ENCODE assay signal across 13 mouse cellular contexts in the genomic region with DNA sequence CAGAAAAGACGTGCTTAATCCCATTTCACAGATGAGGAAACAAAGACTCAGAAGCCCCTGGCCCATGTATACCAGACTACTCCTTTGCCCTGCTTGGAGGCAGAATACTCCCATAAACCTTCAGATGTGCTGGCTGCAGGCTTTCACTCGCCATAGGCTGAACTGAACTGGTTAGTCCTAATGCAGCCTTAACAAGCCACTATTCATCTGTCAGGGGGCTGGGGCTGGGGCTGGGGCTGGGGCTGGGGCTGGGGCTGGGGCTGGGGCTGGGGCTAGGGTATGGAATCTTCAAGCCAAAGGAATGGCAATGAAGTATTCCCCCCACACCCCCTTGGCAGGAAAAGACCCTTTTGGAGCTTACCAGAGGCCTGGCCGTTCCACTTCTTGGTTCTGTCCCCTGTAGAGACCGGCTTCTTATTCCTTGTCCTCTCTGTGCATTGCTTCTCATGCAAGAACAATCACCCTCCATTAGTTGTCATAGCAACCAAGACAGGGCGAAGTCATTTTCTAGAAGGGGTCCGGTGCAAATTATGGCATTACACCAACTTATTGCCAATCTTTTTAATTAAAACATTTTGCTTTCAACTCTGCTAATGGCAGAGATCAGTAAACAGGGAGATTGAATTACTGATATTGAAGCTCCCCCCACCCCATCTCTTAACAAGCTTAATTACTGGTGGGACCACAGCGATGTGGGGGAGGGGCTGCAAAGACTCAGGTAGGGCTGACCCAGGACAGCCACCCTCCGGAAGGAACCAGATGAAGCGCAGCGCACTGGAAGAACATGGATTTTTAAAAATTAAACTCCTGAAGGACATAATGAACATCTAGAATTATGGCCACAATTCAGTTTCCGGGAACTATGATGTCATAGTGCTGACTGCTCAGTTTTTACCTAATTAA.
A peak's percentile ranks its signal among the peaks of the same experiment; 100 is the strongest.
DNase-seq lines count a peak whose midpoint lies in the region; ATAC-seq and TF ChIP-seq lines count a peak whose summit lies in the region.
"Had no signal": no experiment of that assay in that cellular context is flagged by ENCODE, and none has a peak within 500 bp of the region (broad histone marks: within the 10 kb centered on the region; RNA-seq: fewer than 3 reads in every experiment).

No protein-coding gene starts in this region.

- no peak overlapping the region for H3K27ac ChIP-seq in kidney, adult 2 months (ENCODE audit: insufficient read depth, low read depth, low read length)
- H3K27ac ChIP-seq in embryonic facial prominence, embryonic 11.5 days (replicated peaks; ENCODE audit: low read depth, low read length), result no peak overlapping the region
- peak overlapping the region; percentile 44; the same call in 1 of the 2 replicates for H3K27ac ChIP-seq in hindbrain, embryonic 15.5 days (replicated peaks)
- H3K27ac ChIP-seq in neural tube, embryonic 15.5 days (replicated peaks), result peak overlapping the region; percentile 52
- H3K27ac ChIP-seq: gastrocnemius, adult 2 months had no signal

- no peaks in the 10 kb centered on the region for H3K4me1 ChIP-seq in kidney, adult 2 months (ENCODE audit: control insufficient read depth, insufficient read depth, low read length)
- H3K4me1 ChIP-seq in embryonic facial prominence, embryonic 11.5 days (ENCODE audit: control insufficient read depth, insufficient read depth, low read length), result no peaks in the 10 kb centered on the region
- H3K4me1 ChIP-seq in hindbrain, embryonic 15.5 days (replicated peaks), result peaks cover 27% of the 10 kb centered on the region
- peaks cover 27% of the 10 kb centered on the region for H3K4me1 ChIP-seq in neural tube, embryonic 15.5 days
- H3K4me1 ChIP-seq: heart, embryonic 12.5 days had no signal

- H3K4me2 ChIP-seq in embryonic facial prominence, embryonic 11.5 days (ENCODE audit: low read depth, low read length), result no peak overlapping the region
- peak overlapping the region; percentile 16; the same call in 1 of the 2 replicates for H3K4me2 ChIP-seq in hindbrain, embryonic 15.5 days
- H3K4me2 ChIP-seq in neural tube, embryonic 15.5 days, result 0 out of 2 replicates have a peak overlapping the region, but pooled peaks have one; percentile 2
- H3K4me2 ChIP-seq: heart, embryonic 12.5 days had no signal

- WGBS in kidney, adult 2 months, result 37% methylated on average over 11 of the region's 11 CpGs
- 46% methylated on average over 11 of the region's 11 CpGs for WGBS in embryonic facial prominence, embryonic 11.5 days
- WGBS in hindbrain, embryonic 15.5 days, result 31% methylated on average over 11 of the region's 11 CpGs
- 29% methylated on average over 11 of the region's 11 CpGs for WGBS in neural tube, embryonic 15.5 days

- no peak for TF ChIP-seq CTCF in kidney, adult 2 months (conservative IDR thresholded peaks at IDR 0.05; ENCODE audit: insufficient read depth, insufficient read length, low read depth, low read length)

- no peaks in the 10 kb centered on the region for H3K9me3 ChIP-seq in embryonic facial prominence, embryonic 11.5 days (replicated peaks; ENCODE audit: control insufficient read depth, low read length)
- no peaks in the 10 kb centered on the region for H3K9me3 ChIP-seq in hindbrain, embryonic 15.5 days
- H3K9me3 ChIP-seq in neural tube, embryonic 15.5 days (replicated peaks), result no peaks in the 10 kb centered on the region
- H3K9me3 ChIP-seq: heart, embryonic 12.5 days had no signal

- DNase-seq in kidney, adult 2 months, result peak; percentile 19
- DNase-seq in kidney, adult 18-20 months, result no peak
- DNase-seq in embryonic facial prominence, embryonic 11.5 days (ENCODE audit: low spot score), result peak; percentile 61
- no peak for DNase-seq in layer of hippocampus, adult 9-11 months
- no peak for DNase-seq in cerebellum, postnatal 14 days
- no peak for DNase-seq in ovary, postnatal 10 days (ENCODE audit: low spot score)
- DNase-seq: adrenal gland, postnatal 14 days; cerebellum, adult 2 months; gastrocnemius, adult 2 months; right cerebral cortex, postnatal 14 days had no signal

- H3K4me3 ChIP-seq in kidney, adult 2 months (ENCODE audit: insufficient read depth, low read depth, low read length), result no peak overlapping the region
- no peak overlapping the region for H3K4me3 ChIP-seq in embryonic facial prominence, embryonic 11.5 days (ENCODE audit: low read depth, low read length)
- no peak overlapping the region for H3K4me3 ChIP-seq in hindbrain, embryonic 15.5 days
- H3K4me3 ChIP-seq in neural tube, embryonic 15.5 days (replicated peaks), result no peak overlapping the region
- H3K4me3 ChIP-seq: gastrocnemius, adult 2 months; heart, embryonic 12.5 days had no signal

- H3K27me3 ChIP-seq in kidney, adult 2 months (replicated peaks; ENCODE audit: control insufficient read depth, insufficient read depth, low read length), result no peaks in the 10 kb centered on the region
- H3K27me3 ChIP-seq in embryonic facial prominence, embryonic 11.5 days (ENCODE audit: control insufficient read depth, insufficient read depth, low read length), result no peaks in the 10 kb centered on the region
- no peaks in the 10 kb centered on the region for H3K27me3 ChIP-seq in hindbrain, embryonic 15.5 days
- H3K27me3 ChIP-seq in neural tube, embryonic 15.5 days (replicated peaks), result no peaks in the 10 kb centered on the region
- H3K27me3 ChIP-seq: heart, embryonic 12.5 days had no signal

- no peak overlapping the region for H3K9ac ChIP-seq in embryonic facial prominence, embryonic 11.5 days (replicated peaks; ENCODE audit: low read length)
- H3K9ac ChIP-seq in hindbrain, embryonic 15.5 days, result no peak overlapping the region
- no peak overlapping the region for H3K9ac ChIP-seq in neural tube, embryonic 15.5 days (replicated peaks)
- H3K9ac ChIP-seq: heart, embryonic 12.5 days had no signal

- no peak for TF ChIP-seq POLR2A in kidney, adult 2 months (IDR thresholded peaks at IDR 0.05; ENCODE audit: low read depth, low read length)

- no peaks in the 10 kb centered on the region for H3K36me3 ChIP-seq in kidney, adult 2 months (ENCODE audit: control insufficient read depth, insufficient read depth, low read length)
- H3K36me3 ChIP-seq in embryonic facial prominence, embryonic 11.5 days (replicated peaks; ENCODE audit: control insufficient read depth, insufficient read depth, low read depth, low read length), result no peaks in the 10 kb centered on the region
- H3K36me3 ChIP-seq in hindbrain, embryonic 15.5 days, result no peaks in the 10 kb centered on the region
- H3K36me3 ChIP-seq in neural tube, embryonic 15.5 days, result no peaks in the 10 kb centered on the region
- H3K36me3 ChIP-seq: heart, embryonic 12.5 days had no signal

- no peak for ATAC-seq in embryonic facial prominence, embryonic 11.5 days (replicated peaks; ENCODE audit: insufficient number of reproducible peaks, low FRiP score, low TSS enrichment, low read depth)
- peak; percentile 85 for ATAC-seq in hindbrain, embryonic 15.5 days (ENCODE audit: low FRiP score, low read depth)
- ATAC-seq in neural tube, embryonic 15.5 days (ENCODE audit: low FRiP score), result peak; percentile 74

Comparison
In these comparisons a context has a peak if more than half of its experiments do, and no peak if none do; other contexts are left out.
1. DNase-seq: peak in kidney, adult 2 months (single experiment) and embryonic facial prominence, embryonic 11.5 days (single experiment); none in kidney, adult 18-20 months (single experiment), layer of hippocampus, adult 9-11 months (single experiment), cerebellum, postnatal 14 days (0 of 2) and ovary, postnatal 10 days (single experiment).
2. H3K27ac ChIP-seq: peak in hindbrain, embryonic 15.5 days (single experiment) and neural tube, embryonic 15.5 days (single experiment); none in kidney, adult 2 months (single experiment) and embryonic facial prominence, embryonic 11.5 days (single experiment).